Comparison of ENCODE assay signal across 14 mouse cellular contexts in genomic region chr7:114087341-114087740, GRCm38 (mm10). TPM values are rescaled to one million over a fixed set of nuclear protein-coding genes. Genes with fewer than 3 reads are reported as not detected.
DNase-seq lines count a peak whose midpoint lies in the region; ATAC-seq and TF ChIP-seq lines count a peak whose summit lies in the region.
"Had no signal": no experiment of that assay in that cellular context is flagged by ENCODE, and none has a peak within 500 bp of the region (broad histone marks: within the 10 kb centered on the region; RNA-seq: fewer than 3 reads in every experiment).

No protein-coding gene starts in this region.

- no peak overlapping the region for H3K27ac ChIP-seq in liver, adult 2 months (replicated peaks; ENCODE audit: insufficient read depth, low read depth, low read length)
- H3K27ac ChIP-seq in liver, embryonic 11.5 days (ENCODE audit: low read depth, low read length), result no peak overlapping the region
- no peak overlapping the region for H3K27ac ChIP-seq in intestine, embryonic 15.5 days
- H3K27ac ChIP-seq in hindbrain, embryonic 14.5 days, result no peak overlapping the region
- H3K27ac ChIP-seq: heart, embryonic 15.5 days; limb, embryonic 15.5 days had no signal

- no peaks in the 10 kb centered on the region for H3K36me3 ChIP-seq in liver, adult 2 months (ENCODE audit: control insufficient read depth, insufficient read depth, low read length)
- H3K36me3 ChIP-seq in liver, embryonic 11.5 days (ENCODE audit: control insufficient read depth, insufficient read depth, low read length), result no peaks in the 10 kb centered on the region
- H3K36me3 ChIP-seq in intestine, embryonic 15.5 days, result no peaks in the 10 kb centered on the region
- H3K36me3 ChIP-seq in hindbrain, embryonic 14.5 days (replicated peaks; ENCODE audit: control insufficient read depth, insufficient read depth), result no peaks in the 10 kb centered on the region
- H3K36me3 ChIP-seq: heart, embryonic 15.5 days; limb, embryonic 15.5 days had no signal

- H3K4me3 ChIP-seq in liver, adult 2 months (ENCODE audit: insufficient read depth, low read depth, low read length), result no peak overlapping the region
- no peak overlapping the region for H3K4me3 ChIP-seq in liver, embryonic 11.5 days (ENCODE audit: low read depth, low read length)
- H3K4me3 ChIP-seq in intestine, embryonic 15.5 days (replicated peaks), result no peak overlapping the region
- H3K4me3 ChIP-seq in hindbrain, embryonic 14.5 days (replicated peaks; ENCODE audit: low read length), result no peak overlapping the region
- H3K4me3 ChIP-seq: heart, embryonic 15.5 days; limb, embryonic 15.5 days had no signal

- 28% methylated on average over 6 of the region's 6 CpGs for WGBS in liver, adult 2 months
- 58% methylated on average over 6 of the region's 6 CpGs for WGBS in liver, embryonic 11.5 days
- 42% methylated on average over 6 of the region's 6 CpGs for WGBS in intestine, embryonic 15.5 days
- 50% methylated on average over 6 of the region's 6 CpGs for WGBS in hindbrain, embryonic 14.5 days

- H3K9ac ChIP-seq in liver, adult 2 months (ENCODE audit: low read depth, low read length), result no peak overlapping the region
- no peak overlapping the region for H3K9ac ChIP-seq in liver, embryonic 11.5 days (ENCODE audit: low read depth, low read length)
- H3K9ac ChIP-seq in intestine, embryonic 15.5 days, result no peak overlapping the region
- no peak overlapping the region for H3K9ac ChIP-seq in hindbrain, embryonic 14.5 days
- H3K9ac ChIP-seq: heart, embryonic 15.5 days; limb, embryonic 15.5 days had no signal

- H3K9me3 ChIP-seq in liver, embryonic 11.5 days (ENCODE audit: control insufficient read depth, low read length), result no peaks in the 10 kb centered on the region
- no peaks in the 10 kb centered on the region for H3K9me3 ChIP-seq in intestine, embryonic 15.5 days
- no peaks in the 10 kb centered on the region for H3K9me3 ChIP-seq in hindbrain, embryonic 14.5 days (ENCODE audit: control insufficient read depth, low read length)
- H3K9me3 ChIP-seq: heart, embryonic 15.5 days; limb, embryonic 15.5 days had no signal

- DNase-seq in frontal cortex, postnatal 36 days (ENCODE audit: low spot score in 2 of 2), result no peak
- DNase-seq in liver, adult 2 months (ENCODE audit: extremely low read depth, low read depth, low spot score), result peak; percentile 47
- DNase-seq in liver, embryonic 11.5 days (ENCODE audit: low spot score), result no peak
- peak; percentile 66 for DNase-seq in T-cell, adult 2 months (ENCODE audit: low spot score)
- no peak for DNase-seq in urinary bladder, adult 2 months (ENCODE audit: low spot score)
- no peak for DNase-seq in hindbrain, embryonic 14.5 days (ENCODE audit: low spot score)
- DNase-seq: cerebellum, adult 9-11 months; kidney, postnatal 4 days had no signal

- no peak for TF ChIP-seq POLR2A in liver, adult 2 months (IDR thresholded peaks at IDR 0.05; ENCODE audit: extremely low read depth, insufficient read depth, low read length)

- no peak for TF ChIP-seq CTCF in liver, adult 2 months (IDR thresholded peaks at IDR 0.05; ENCODE audit: low read depth, low read length)

- H3K4me1 ChIP-seq in liver, adult 2 months (ENCODE audit: control insufficient read depth, insufficient read depth, low read length), result peaks cover 10% of the 10 kb centered on the region
- peaks cover 10% of the 10 kb centered on the region for H3K4me1 ChIP-seq in liver, embryonic 11.5 days (replicated peaks; ENCODE audit: control insufficient read depth, insufficient read depth, low read length)
- peaks cover 16% of the 10 kb centered on the region for H3K4me1 ChIP-seq in intestine, embryonic 15.5 days (replicated peaks)
- no peaks in the 10 kb centered on the region; the same call in 1 of the 2 replicates for H3K4me1 ChIP-seq in hindbrain, embryonic 14.5 days (replicated peaks; ENCODE audit: control insufficient read depth, insufficient read depth, low read length)

- H3K4me2 ChIP-seq in liver, embryonic 11.5 days, result no peak overlapping the region
- H3K4me2 ChIP-seq in intestine, embryonic 15.5 days (replicated peaks), result peak overlapping the region; percentile 22; the same call in 1 of the 2 replicates
- H3K4me2 ChIP-seq in hindbrain, embryonic 14.5 days (replicated peaks), result no peak overlapping the region
- H3K4me2 ChIP-seq: heart, embryonic 15.5 days; limb, embryonic 15.5 days; midbrain, embryonic 11.5 days had no signal

- no peaks in the 10 kb centered on the region for H3K27me3 ChIP-seq in liver, adult 2 months (ENCODE audit: control insufficient read depth, insufficient read depth, low read length)
- no peaks in the 10 kb centered on the region for H3K27me3 ChIP-seq in liver, embryonic 11.5 days (replicated peaks; ENCODE audit: control insufficient read depth, insufficient read depth, low read length)
- H3K27me3 ChIP-seq in intestine, embryonic 15.5 days (replicated peaks), result no peaks in the 10 kb centered on the region
- no peaks in the 10 kb centered on the region for H3K27me3 ChIP-seq in hindbrain, embryonic 14.5 days (ENCODE audit: control insufficient read depth, insufficient read depth, low read length)
- H3K27me3 ChIP-seq: heart, embryonic 15.5 days; limb, embryonic 15.5 days had no signal

- H3K79me2 ChIP-seq in liver, adult 2 months (ENCODE audit: control insufficient read depth, insufficient read depth, low read length), result peaks cover 26% of the 10 kb centered on the region

- peak; percentile 58; the same call in 1 of the 2 replicates for ATAC-seq in frontal cortex, adult (ENCODE audit: low TSS enrichment)
- ATAC-seq in liver, embryonic 11.5 days (replicated peaks; ENCODE audit: low FRiP score), result no peak
- ATAC-seq in intestine, embryonic 15.5 days, result no peak
- ATAC-seq in hindbrain, embryonic 14.5 days (ENCODE audit: low FRiP score), result no peak
- ATAC-seq: hindbrain, embryonic 16.5 days had no signal

RNA-seq across cellular contexts. Expression of gene Rras2, which starts 30.2 kb away (rescaled TPM):
- 18.3 and 18.9 TPM in 2 replicates for total RNA-seq in liver, adult 2 months (2014; rRNA removed)
- polyA plus RNA-seq in liver, adult 2 months (2012; rRNA removed), result 6.0 TPM in 2 replicates
- 20.1 and 20.4 TPM in 2 replicates for polyA plus RNA-seq in liver, embryonic 11.5 days (2014; fragmentation: Nextera tagmentation; extraction: Ambion mirVana)
- 26.6 and 26.8 TPM in 2 replicates for polyA plus RNA-seq in intestine, embryonic 15.5 days (2015; fragmentation: Nextera tagmentation; extraction: Ambion mirVana)
- 32.3 and 41.7 TPM in 2 replicates for polyA plus RNA-seq in urinary bladder, adult 2 months (2012; rRNA removed)
- 23.9 and 28.8 TPM in 2 replicates for polyA plus RNA-seq in hindbrain, embryonic 14.5 days (2014; fragmentation: Nextera tagmentation; extraction: Ambion mirVana)

Comparison
In these comparisons a context has a peak if more than half of its experiments do, and no peak if none do; other contexts are left out.
1. DNase-seq: peak in liver, adult 2 months (single experiment) and T-cell, adult 2 months (single experiment); none in frontal cortex, postnatal 36 days (0 of 2), liver, embryonic 11.5 days (single experiment), urinary bladder, adult 2 months (single experiment) and hindbrain, embryonic 14.5 days (single experiment).